Mouse (Mus musculus): Measurements from ENCODE around the gene Sigmar1. TPM values are rescaled to one million over a fixed set of nuclear protein-coding genes. Genes with fewer than 3 reads are reported as not detected.

Gene Sigmar1
- total and polyA plus RNA-seq, 3 experiments = 26.4 to 97.5 (median 60.7) TPM

DNA sequence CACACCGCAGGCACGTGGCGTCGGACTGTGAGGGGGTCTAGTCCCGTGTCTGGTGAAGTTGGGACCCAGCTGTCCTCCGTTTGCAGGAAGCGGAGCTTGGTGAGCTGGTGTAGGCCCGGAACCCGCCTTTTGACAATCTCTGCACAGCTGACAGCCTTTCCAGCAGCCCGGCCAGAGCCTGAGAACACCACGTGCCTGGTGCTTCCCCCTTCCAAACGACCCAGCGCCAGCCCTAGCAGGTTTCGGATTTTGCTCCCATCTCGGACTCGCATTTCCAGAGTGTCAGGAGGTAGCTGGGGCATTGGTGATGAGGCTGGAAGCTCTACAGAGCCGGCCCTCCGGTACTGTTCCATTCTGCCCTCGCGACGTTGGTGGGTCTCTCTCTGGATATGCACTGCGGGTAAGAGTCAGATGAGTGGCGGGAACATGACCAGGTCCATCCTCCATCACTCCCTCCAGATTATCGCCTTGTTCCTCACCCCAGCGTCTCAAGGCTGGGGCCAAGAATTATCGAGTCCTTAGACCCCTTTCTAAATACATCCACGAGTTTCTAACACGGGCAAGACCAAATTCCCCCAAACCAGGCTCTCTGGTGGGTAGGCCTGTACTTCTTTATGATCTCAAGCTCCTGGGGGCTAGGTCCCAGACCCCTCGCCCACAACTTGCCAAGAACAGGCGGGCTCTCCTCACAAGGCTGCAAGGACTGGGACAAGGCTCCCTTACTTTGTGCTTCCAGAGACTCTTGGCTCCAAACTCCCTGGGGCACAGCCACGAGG lies 43.3 kb downstream of the Sigmar1 start:
- no peak for DNase-seq (ENCODE audit: extremely low read depth)
- dilution Hi-C loops (cut with MboI; ENCODE audit: extremely low pct_ligation_motif_present, extremely low pct_unique_long_range_greater_than_20kb, low sequenced_read_pairs) = no loop called here
- H3K9ac ChIP-seq (ENCODE audit: insufficient read depth, low read depth) = peak overlapping the region; percentile 95
- peaks cover 8 to 23% of the 10 kb centered on the region in 2 experiments for H3K4me1 ChIP-seq (ENCODE audit: control insufficient read depth in 1 of 2, insufficient read depth in 2 of 2)
- no peaks in the 10 kb centered on the region for H3K9me3 ChIP-seq (replicated peaks; ENCODE audit: low read length)
- peaks cover 7% of the 10 kb centered on the region; the same call in 1 of the 2 replicates for H3K79me2 ChIP-seq (replicated peaks; ENCODE audit: control insufficient read depth, extremely low read depth, insufficient read depth, poor library complexity, severe bottlenecking)
- peaks cover 22 to 50% of the 10 kb centered on the region in 2 experiments for H3K36me3 ChIP-seq (replicated peaks in 1 of 2; ENCODE audit: control insufficient read depth in 1 of 2, insufficient read depth in 1 of 2, low read length in 1 of 2)
- in situ Hi-C loops (cut with MboI; ENCODE audit: low pct_ligation_motif_present, low pct_unique_long_range_greater_than_20kb, low sequenced_read_pairs) = no loop called here
- H3K27ac ChIP-seq (ENCODE audit: insufficient read depth, low read depth) = no peak overlapping the region
- peak overlapping the region; percentile 89 for H3K4me2 ChIP-seq (ENCODE audit: insufficient read depth, low read depth, poor library complexity, severe bottlenecking)
- peaks cover 4% of the 10 kb centered on the region for H3K27me3 ChIP-seq (replicated peaks)
- TF ChIP-seq GABPA (IDR thresholded peaks at IDR 0.05; ENCODE audit: insufficient replicate concordance, low read depth, low read length) (no peak), SIN3A (IDR thresholded peaks at IDR 0.05; ENCODE audit: low read length) (peak; percentile 56), MYC (IDR thresholded peaks at IDR 0.05; ENCODE audit: low read depth, low read length) (peak; percentile 60), ETS1 (conservative IDR thresholded peaks at IDR 0.05; ENCODE audit: low read depth, low read length) (no peak), SMC3 (IDR thresholded peaks at IDR 0.05; ENCODE audit: low read depth, low read length) (no peak), BHLHE40 (IDR thresholded peaks at IDR 0.05; ENCODE audit: low read depth, low read length) (0 out of 2 replicates have a peak, but pooled peaks have one; percentile 17), MAX (IDR thresholded peaks at IDR 0.05; ENCODE audit: low read length) (peak; percentile 63), MXI1 (IDR thresholded peaks at IDR 0.05; ENCODE audit: low read depth, low read length) (peak; percentile 85)
- peak overlapping the region; percentile 68 to 84 (median 84) for H3K4me3 ChIP-seq (replicated peaks in 1 of 3; ENCODE audit: low read depth in 2 of 3, low read length in 2 of 3, poor library complexity in 1 of 3)

DNA sequence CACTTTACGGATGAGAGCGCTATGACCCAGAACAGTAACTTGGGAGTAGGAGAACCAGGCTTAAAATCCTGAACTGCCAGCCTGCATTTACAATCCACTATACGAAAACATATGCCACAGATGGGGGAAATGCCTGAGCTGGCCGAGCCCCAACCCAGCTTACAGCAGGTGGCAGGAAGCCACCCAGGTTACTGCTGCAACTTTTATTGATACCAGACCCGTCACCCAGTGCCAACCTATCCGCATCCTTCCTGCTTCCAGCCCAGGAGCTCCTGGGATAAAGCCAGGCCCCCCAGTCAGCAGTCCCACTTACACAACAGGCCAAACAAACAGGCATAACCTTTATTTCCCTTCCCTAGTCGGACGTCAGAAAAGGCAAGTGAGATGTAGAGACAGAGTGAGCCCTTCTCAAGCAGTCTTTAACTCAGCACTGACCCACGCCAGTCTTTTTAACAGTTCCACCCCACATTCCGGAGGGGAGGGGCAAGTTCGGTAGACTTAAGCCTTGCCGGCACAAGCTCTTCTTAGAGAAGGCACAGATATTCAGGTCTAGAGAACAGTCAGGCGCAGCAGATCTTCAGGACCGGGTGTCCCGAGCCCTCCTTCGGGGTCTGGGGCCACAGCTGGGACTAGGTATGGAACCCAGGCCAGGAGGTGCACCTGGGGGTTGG lies 44.1 kb downstream of the Sigmar1 start:
- no peak for DNase-seq (ENCODE audit: extremely low read depth)
- TF ChIP-seq ETS1 (conservative IDR thresholded peaks at IDR 0.05; ENCODE audit: low read depth, low read length) (no peak), HCFC1 (IDR thresholded peaks at IDR 0.05; ENCODE audit: low read depth, low read length) (no peak)
- dilution Hi-C loops (cut with MboI; ENCODE audit: extremely low pct_ligation_motif_present, extremely low pct_unique_long_range_greater_than_20kb, low sequenced_read_pairs) = no loop called here
- no peak overlapping the region for H3K27ac ChIP-seq (ENCODE audit: insufficient read depth, low read depth)
- in situ Hi-C loops (cut with MboI; ENCODE audit: low pct_ligation_motif_present, low pct_unique_long_range_greater_than_20kb, low sequenced_read_pairs) = no loop called here
- H3K79me2 ChIP-seq (replicated peaks; ENCODE audit: control insufficient read depth, extremely low read depth, insufficient read depth, poor library complexity, severe bottlenecking) = peaks cover 7% of the 10 kb centered on the region; the same call in 1 of the 2 replicates
- peak overlapping the region; percentile 89 for H3K4me2 ChIP-seq (ENCODE audit: insufficient read depth, low read depth, poor library complexity, severe bottlenecking)
- no peaks in the 10 kb centered on the region for H3K9me3 ChIP-seq (replicated peaks; ENCODE audit: low read length)
- peaks cover 16 to 43% of the 10 kb centered on the region in 2 experiments for H3K36me3 ChIP-seq (replicated peaks in 1 of 2; ENCODE audit: control insufficient read depth in 1 of 2, insufficient read depth in 1 of 2, low read length in 1 of 2)
- peak overlapping the region; percentile 28; the same call in 1 of the 2 replicates for H3K9ac ChIP-seq (ENCODE audit: insufficient read depth, low read depth)
- peak overlapping the region in 2 of 3 experiments; percentile 68 to 84 for H3K4me3 ChIP-seq (replicated peaks in 1 of 3; ENCODE audit: low read depth in 2 of 3, low read length in 2 of 3, poor library complexity in 1 of 3)
- peaks cover 14 to 31% of the 10 kb centered on the region in 2 experiments for H3K4me1 ChIP-seq (ENCODE audit: control insufficient read depth in 1 of 2, insufficient read depth in 2 of 2)
- H3K27me3 ChIP-seq (replicated peaks) = peaks cover 10% of the 10 kb centered on the region

DNA sequence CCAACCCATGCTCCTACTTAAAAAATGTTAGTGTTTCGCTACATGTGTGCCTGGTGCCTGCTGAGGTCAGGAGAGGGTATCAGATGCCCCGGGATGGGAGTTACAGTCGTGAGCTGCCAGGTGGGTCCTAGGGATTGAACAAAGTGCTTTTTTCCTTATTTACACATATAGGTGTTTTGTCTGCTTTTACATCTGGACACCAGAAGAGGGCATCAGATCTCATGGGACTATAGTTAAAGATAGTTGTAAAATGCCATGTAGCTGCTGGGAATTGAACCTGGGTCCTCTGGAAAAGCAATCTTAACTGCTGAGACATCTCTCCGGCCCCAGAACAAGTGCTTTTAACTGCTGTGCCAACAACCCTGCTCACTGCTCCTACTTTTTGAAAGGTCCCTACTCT lies 45.7 kb downstream of the Sigmar1 start:
- H3K27me3 ChIP-seq (replicated peaks) = peaks cover 26% of the 10 kb centered on the region
- H3K4me3 ChIP-seq (replicated peaks in 1 of 3; ENCODE audit: low read depth in 2 of 3, low read length in 2 of 3, poor library complexity in 1 of 3) = no peak overlapping the region
- dilution Hi-C loops (cut with MboI; ENCODE audit: extremely low pct_ligation_motif_present, extremely low pct_unique_long_range_greater_than_20kb, low sequenced_read_pairs) (no loop called here), in situ Hi-C loops (cut with MboI; ENCODE audit: low pct_ligation_motif_present, low pct_unique_long_range_greater_than_20kb, low sequenced_read_pairs) (no loop called here)
- DNase-seq (ENCODE audit: extremely low read depth) = no peak
- H3K27ac ChIP-seq (ENCODE audit: insufficient read depth, low read depth) = no peak overlapping the region
- H3K79me2 ChIP-seq (replicated peaks; ENCODE audit: control insufficient read depth, extremely low read depth, insufficient read depth, poor library complexity, severe bottlenecking) = peaks cover 7% of the 10 kb centered on the region; the same call in 1 of the 2 replicates
- no peak overlapping the region for H3K9ac ChIP-seq (ENCODE audit: insufficient read depth, low read depth)
- peak in 1 of 2 experiments; percentile 41; a peak in 2 of 4 replicates for TF ChIP-seq CTCF (conservative IDR thresholded peaks at IDR 0.05 in 1 of 2, IDR thresholded peaks at IDR 0.05 in 1 of 2; ENCODE audit: low read depth in 2 of 2, low read length in 2 of 2)
- no peak for TF ChIP-seq BHLHE40 (IDR thresholded peaks at IDR 0.05; ENCODE audit: low read depth, low read length)
- no peak for TF ChIP-seq GABPA (IDR thresholded peaks at IDR 0.05; ENCODE audit: insufficient replicate concordance, low read depth, low read length)
- H3K36me3 ChIP-seq (replicated peaks in 1 of 2; ENCODE audit: control insufficient read depth in 1 of 2, insufficient read depth in 1 of 2, low read length in 1 of 2) = peaks cover 7 to 27% of the 10 kb centered on the region in 2 experiments
- peaks cover 14 to 36% of the 10 kb centered on the region in 2 experiments for H3K4me1 ChIP-seq (ENCODE audit: control insufficient read depth in 1 of 2, insufficient read depth in 2 of 2)
- H3K4me2 ChIP-seq (ENCODE audit: insufficient read depth, low read depth, poor library complexity, severe bottlenecking) = no peak overlapping the region
- no peaks in the 10 kb centered on the region for H3K9me3 ChIP-seq (replicated peaks; ENCODE audit: low read length)

Data from CH12.LX (cell line).